Mouse (Mus musculus) heart, adult 2 months (tissue): ENCODE results near the gene Nek9. TPM values are rescaled to one million over a fixed set of nuclear protein-coding genes. Genes with fewer than 3 reads are reported as not detected.

ENCODE experiments used
- DNase-seq, 2 experiments: peaks; one replicate each; pipeline ENCODE4 v3.0.0; 2021
- H3K27ac ChIP-seq: fragments of 200-600 bp; 2 replicates; pipeline ENCODE4 v1.8.1; 2022
- H3K27me3 ChIP-seq: fragments of 200-500 bp; 2 replicates; pipeline ENCODE4 v1.6.1; 2012; ENCODE audit warnings: mild to moderate bottlenecking, low read length, inconsistent platforms, mixed read lengths; ENCODE audit not compliant: control insufficient read depth, insufficient read depth
- H3K36me3 ChIP-seq: fragments of 200-500 bp; 2 replicates; pipeline ENCODE4 v1.6.1; 2012; ENCODE audit warnings: low read length, inconsistent platforms; ENCODE audit not compliant: control insufficient read depth, insufficient read depth
- H3K4me1 ChIP-seq: fragments of 200-500 bp; 2 replicates; pipeline ENCODE4 v1.6.1; 2011; ENCODE audit warnings: low read length; ENCODE audit not compliant: control insufficient read depth, insufficient read depth
- H3K4me3 ChIP-seq: fragments of 200-600 bp; 2 replicates; pipeline ENCODE4 v1.8.1; 2022
- H3K79me2 ChIP-seq: fragments of 200-500 bp; replicated peaks from 2 replicates; pipeline ENCODE4 v1.6.1; 2012; ENCODE audit warnings: mild to moderate bottlenecking, inconsistent platforms, low read length, moderate library complexity, mixed read lengths; ENCODE audit not compliant: control insufficient read depth, insufficient read depth
- H3K9ac ChIP-seq: fragments of 200-500 bp; 2 replicates; pipeline ENCODE4 v1.6.1; 2012; ENCODE audit warnings: low read depth, mild to moderate bottlenecking, control low read depth, inconsistent platforms, low read length, mixed read lengths
- CTCF ChIP-seq: fragments of 200-600 bp; IDR thresholded peaks from 2 replicates; pipeline ENCODE4 v1.8.1; 2022; ENCODE audit warnings: antibody characterized with exemption, mild to moderate bottlenecking, moderate library complexity
- EP300 ChIP-seq: fragments of 200-500 bp; IDR thresholded peaks from 2 replicates; pipeline ENCODE4 v1.6.1; 2011; ENCODE audit warnings: low read depth, low read length, control low read depth; ENCODE audit not compliant: insufficient read depth
- POLR2A ChIP-seq: fragments of 200-500 bp; IDR thresholded peaks from 2 replicates; pipeline ENCODE4 v1.6.1; 2011; ENCODE audit warnings: mild to moderate bottlenecking, low read depth, low read length, control low read depth; ENCODE audit not compliant: insufficient read depth
- WGBS: fragments of 180-500 bp; shearing (Covaris S2); methylation state at CpG from one replicate; pipeline ENCODE4 v1.1.7; 2018; 5-methylcytosine and 5-hydroxymethylcytosine counted together
- intact Hi-C: fragments of 180-260 bp; cut with DNase I; formaldehyde crosslinking; loops from one replicate; pipeline ENCODE4 v1.15.1; 2025
- polyA plus RNA-seq: library from polyadenylated mRNA; depleted of rRNA; stranded (reverse); fragments of >200 nt; gene quantifications from 2 replicates; pipeline ENCODE4 v1.2.3, GENCODE M21; 2012
- total RNA-seq, 2 experiments: library from RNA; stranded (reverse); gene quantifications; 2 replicates each; pipeline ENCODE4 v1.2.3; 2021

Nek9 gene
- total and polyA plus RNA-seq, 3 experiments = 41.6 to 116 (median 107) TPM

DNA sequence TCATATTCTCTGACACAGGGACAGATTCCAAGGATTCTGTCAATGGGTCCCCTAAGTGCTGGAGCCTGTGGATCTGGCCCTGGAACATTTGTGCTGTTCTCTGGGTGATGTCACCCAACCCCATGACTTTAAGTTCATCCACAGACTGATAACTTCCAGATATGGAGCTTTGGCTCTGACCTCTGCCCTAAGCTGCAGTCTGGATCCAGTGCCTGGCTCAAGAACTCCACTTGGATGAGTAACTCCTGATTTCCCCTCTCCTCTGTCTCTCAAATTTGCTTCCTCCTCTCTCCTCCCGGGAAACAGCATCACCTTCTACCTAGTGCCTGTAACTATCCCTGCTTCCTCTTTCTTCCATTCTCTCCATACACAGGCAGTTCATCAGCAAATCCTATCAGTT lies 41.1 kb upstream of the Nek9 start:
- H3K79me2 ChIP-seq = no peaks in the 10 kb centered on the region
- TF ChIP-seq CTCF = no peak
- TF ChIP-seq EP300 = no peak
- TF ChIP-seq POLR2A = no peak
- no peaks in the 10 kb centered on the region for H3K27me3 ChIP-seq
- 38% methylated on average over 1 of the region's 1 CpGs for WGBS
- no peak overlapping the region for H3K9ac ChIP-seq
- no peak for DNase-seq
- no peaks in the 10 kb centered on the region for H3K36me3 ChIP-seq
- peaks cover 4% of the 10 kb centered on the region for H3K4me1 ChIP-seq
- H3K27ac ChIP-seq = no peak overlapping the region
- no peak overlapping the region for H3K4me3 ChIP-seq
- intact Hi-C loops = no loop called here

- peaks cover 6% of the 10 kb centered on the region for H3K79me2 ChIP-seq
- peaks cover 4% of the 10 kb centered on the region for H3K4me1 ChIP-seq
- no peak overlapping the region for H3K9ac ChIP-seq
- intact Hi-C loops = loop anchor here (5.0 kb wide), 2 partner anchors 44 to 94 kb away; partner anchors contain the start of gene Fos
- no peak overlapping the region for H3K27ac ChIP-seq
- TF ChIP-seq CTCF = peak; percentile 41
- TF ChIP-seq EP300 = no peak
- H3K27me3 ChIP-seq = no peaks in the 10 kb centered on the region
- no peak for DNase-seq
- no peaks in the 10 kb centered on the region for H3K36me3 ChIP-seq
- no peak overlapping the region for H3K4me3 ChIP-seq
- WGBS = 86% methylated on average over 2 of the region's 2 CpGs
These were observed 39.1 kb upstream of the Nek9 start for GRCm38 (mm10) chr12:85378271-85378670.

- DNase-seq = peak; percentile 88 to 92
- WGBS = under 1% methylated on average over 37 of the region's 37 CpGs
- peak within 1 kb of the TSS; percentile 94 for H3K27ac ChIP-seq
- H3K27me3 ChIP-seq = no peaks in the 10 kb centered on the region
- H3K36me3 ChIP-seq = no peaks in the 10 kb centered on the region
- peaks cover 6% of the 10 kb centered on the region for H3K79me2 ChIP-seq
- TF ChIP-seq POLR2A (peak; percentile 89), CTCF (peak; percentile 17; the same call in 1 of the 2 replicates), EP300 (0 out of 2 replicates have a peak, but pooled peaks have one; percentile 8)
- intact Hi-C loops = loop anchor here (1.0 to 5.0 kb wide), 4 partner anchors 26 to 113 kb away; partner anchors contain the start of gene Fos
- peak within 1 kb of the TSS; percentile 78 for H3K4me3 ChIP-seq
- H3K9ac ChIP-seq = peak within 1 kb of the TSS; percentile 100
- peaks cover 9% of the 10 kb centered on the region for H3K4me1 ChIP-seq
These were observed 35.6 kb upstream of the Nek9 start, which contains the start of gene Tmed10 for GRCm38 (mm10) chr12:85374561-85375272. Tmed10 (minus strand) TSS chr12:85374847.

DNA sequence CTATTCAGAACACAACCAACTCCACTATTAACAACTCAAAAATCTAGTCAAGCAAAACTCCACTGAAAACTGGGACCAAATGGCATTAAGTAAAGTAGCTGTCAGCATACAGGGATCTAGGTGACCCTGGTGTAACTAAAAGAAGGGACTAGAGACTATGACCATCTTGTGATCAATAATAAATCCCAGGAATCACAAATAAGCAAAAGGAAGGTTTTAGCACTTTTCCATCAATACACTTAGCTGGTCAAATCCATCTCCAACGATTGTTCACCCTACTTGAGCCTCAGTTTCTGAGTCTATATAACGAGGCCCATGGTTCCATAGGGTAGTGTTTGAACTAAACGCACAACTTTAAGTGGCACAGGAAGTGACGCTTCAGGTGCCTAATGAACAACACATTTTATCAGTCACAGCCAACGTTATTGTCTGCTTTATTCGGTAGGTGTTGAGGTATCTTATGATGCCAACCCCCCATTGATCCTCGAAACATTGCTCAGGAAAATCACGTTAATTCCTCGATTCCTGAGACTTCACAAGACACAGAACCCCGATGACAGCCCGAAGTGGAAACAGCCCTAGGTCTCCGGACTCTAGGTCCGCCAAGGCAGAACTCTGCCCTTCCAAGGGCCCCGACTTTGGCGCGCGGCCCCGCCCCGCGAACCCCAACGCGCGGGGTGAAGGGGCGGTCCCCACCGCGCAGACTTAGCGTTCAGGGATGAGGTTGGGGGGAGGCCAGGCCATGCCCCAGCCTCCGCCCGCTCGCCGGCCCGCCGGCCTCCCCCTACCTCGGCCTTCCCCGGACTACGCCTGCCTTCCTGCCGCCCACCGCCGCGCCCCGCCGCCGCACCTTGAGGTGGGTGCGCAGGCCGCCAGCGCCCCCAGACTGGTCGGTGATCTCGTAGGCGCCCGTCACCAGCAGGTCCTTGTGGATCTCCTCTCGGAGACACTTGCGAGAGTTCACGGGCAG lies 34.7 kb upstream of the Nek9 start:
- peaks cover 7% of the 10 kb centered on the region for H3K79me2 ChIP-seq
- TF ChIP-seq EP300 (no peak), POLR2A (peak; percentile 54), CTCF (no peak)
- H3K27ac ChIP-seq = peak overlapping the region; percentile 94
- H3K4me3 ChIP-seq = peak overlapping the region; percentile 78
- no peaks in the 10 kb centered on the region for H3K36me3 ChIP-seq
- intact Hi-C loops = loop anchor here (1.0 to 2.0 kb wide), 2 partner anchors 25 to 113 kb away; no protein-coding TSS in a partner anchor
- no peaks in the 10 kb centered on the region for H3K27me3 ChIP-seq
- H3K4me1 ChIP-seq = peaks cover 11% of the 10 kb centered on the region
- H3K9ac ChIP-seq = peak overlapping the region; percentile 100
- peak; percentile 80 to 84 for DNase-seq
- WGBS = under 1% methylated on average over 53 of the region's 53 CpGs

- no peaks in the 10 kb centered on the region for H3K27me3 ChIP-seq
- H3K79me2 ChIP-seq = peaks cover 12% of the 10 kb centered on the region
- TF ChIP-seq POLR2A (no peak), EP300 (no peak), CTCF (no peak)
- no peak overlapping the region for H3K27ac ChIP-seq
- 48% methylated on average over 8 of the region's 8 CpGs for WGBS
- intact Hi-C loops = no loop called here
- H3K4me1 ChIP-seq = peaks cover 12% of the 10 kb centered on the region
- no peaks in the 10 kb centered on the region for H3K36me3 ChIP-seq
- H3K4me3 ChIP-seq = no peak overlapping the region
- no peak overlapping the region for H3K9ac ChIP-seq
- no peak for DNase-seq
These were observed 33.0 kb upstream of the Nek9 start for GRCm38 (mm10) chr12:85372068-85372665.
